Mouse (Mus musculus): ENCODE measurements around the gene Depdc1b.
A peak's percentile ranks its signal among the peaks of the same experiment; 100 is the strongest.

Depdc1b gene

GRCm38 (mm10) chr13:108439012-108439411 is 122.9 kb downstream of the Depdc1b start:
- DNase-seq (ENCODE audit: low read depth, low spot score), result no peak

- no peak for DNase-seq (ENCODE audit: low read depth, low spot score)
These were observed 132.3 kb downstream of the Depdc1b start for GRCm38 (mm10) chr13:108448348-108448931.

DNA sequence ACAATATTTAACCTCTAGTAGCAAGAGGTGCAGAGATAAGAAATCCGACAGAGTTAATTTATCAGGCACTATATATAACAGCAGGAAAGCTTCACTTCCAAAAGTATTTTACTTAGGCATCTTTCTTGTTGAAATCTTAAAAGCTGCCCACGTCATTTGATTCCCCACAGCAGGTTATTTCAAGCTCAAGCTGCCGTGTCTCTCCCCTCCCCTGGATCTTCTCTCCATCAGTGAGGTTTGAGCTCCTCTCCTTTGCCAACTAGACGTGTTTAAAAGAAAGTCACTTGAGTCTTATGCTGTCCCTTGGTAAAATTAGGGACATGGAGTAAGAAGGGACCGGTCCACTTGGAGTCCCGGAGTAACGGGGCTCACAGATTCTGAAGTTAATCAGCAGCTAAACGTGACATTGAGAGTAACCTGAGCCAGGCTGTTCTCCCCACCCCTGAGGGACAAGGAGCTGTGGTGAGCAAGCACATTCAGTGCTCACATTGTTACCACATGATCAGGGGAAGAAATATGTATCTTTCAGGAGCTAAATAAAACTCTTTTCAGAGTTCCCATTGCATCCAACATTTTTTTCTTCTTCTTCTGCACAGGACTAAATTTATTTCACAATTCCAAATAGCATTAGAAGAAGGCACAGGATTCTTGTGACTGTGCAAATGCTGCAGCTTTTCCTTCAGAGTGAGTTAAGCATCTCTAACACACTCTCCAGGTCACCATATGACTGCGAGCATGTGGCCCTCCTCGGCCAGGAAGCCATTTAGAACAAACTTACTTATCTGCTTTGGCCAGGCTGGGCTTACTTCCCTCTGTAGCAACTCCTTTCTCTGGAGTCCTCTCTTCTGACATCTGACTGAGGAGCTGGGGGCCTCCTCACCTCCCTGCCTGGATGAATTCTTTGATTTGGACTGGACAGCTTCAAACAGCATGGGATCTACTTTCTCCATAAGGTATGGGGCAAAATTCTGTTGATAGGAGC is 133.3 kb downstream of the Depdc1b start, which contains the start of gene Pde4d:
TSS of gene Pde4d (plus strand) at position 833 of the 982 bp plus-strand sequence.
- DNase-seq (ENCODE audit: low read depth, low spot score), result peak; percentile 2

DNA sequence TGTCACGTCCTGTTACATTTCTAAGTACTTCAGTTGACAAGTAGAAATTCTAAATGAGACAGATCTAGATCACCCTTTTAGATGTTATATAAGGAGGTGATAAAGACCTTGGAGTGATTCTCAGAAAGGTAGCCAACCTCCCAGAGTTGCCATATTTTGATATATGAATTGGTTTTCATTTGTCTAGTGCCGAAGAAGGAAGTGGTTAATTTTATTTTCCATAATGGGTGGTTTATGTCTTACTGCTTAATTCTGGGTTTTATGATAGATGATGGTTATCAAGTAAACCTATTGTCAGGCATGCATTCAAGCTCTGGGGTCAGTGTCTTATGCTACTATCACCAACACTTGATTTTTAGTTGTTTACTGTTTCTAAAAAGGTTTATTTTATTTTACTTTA is 135.0 kb downstream of the Depdc1b start:
- no peak for DNase-seq (ENCODE audit: low read depth, low spot score)

DNA sequence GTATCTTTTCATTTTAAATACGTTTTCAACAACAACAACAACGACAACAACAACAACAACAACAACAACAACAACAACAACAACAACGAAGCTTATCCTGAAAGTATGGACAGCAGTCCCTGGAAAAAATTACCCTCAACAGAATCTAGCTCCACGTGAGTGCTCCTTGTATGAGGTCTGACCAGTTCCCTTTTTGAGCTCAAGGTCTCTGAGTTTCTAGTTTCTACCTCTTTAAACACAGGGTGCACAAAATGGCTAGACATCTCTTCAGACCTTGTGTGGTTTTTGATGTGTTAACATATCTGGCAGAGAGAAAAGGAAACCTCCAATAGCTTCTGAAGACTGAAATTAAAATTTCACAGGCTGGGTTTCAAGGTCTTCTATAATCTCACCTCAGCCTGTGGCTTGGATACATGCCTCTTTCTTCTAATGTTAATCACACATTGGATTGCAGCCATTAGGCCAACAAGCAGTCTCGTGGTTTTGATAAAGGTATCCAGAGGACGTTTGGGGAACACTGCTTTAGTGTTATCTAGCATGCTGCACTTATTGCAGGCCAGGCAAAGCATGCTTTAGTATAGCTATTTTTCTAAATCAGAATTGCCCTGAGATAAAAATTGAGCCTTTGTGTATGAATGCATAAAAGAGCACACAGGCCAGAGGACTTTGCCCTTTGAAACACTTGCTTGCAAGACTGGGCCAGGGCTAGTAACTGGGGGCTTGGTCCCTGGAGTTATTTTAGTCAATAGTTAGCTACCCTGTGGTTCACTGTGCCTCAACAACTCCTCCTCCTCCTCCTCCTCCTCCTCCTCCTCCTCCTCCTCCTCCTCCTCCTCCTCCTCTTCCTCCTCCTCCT is 137.2 kb downstream of the Depdc1b start:
- no peak for DNase-seq (ENCODE audit: low read depth, low spot score)
